Mouse (Mus musculus) spleen, adult 2 months (tissue): ENCODE measurements around the gene Gpr156.

Experiments
- CTCF ChIP-seq: fragments of 200-500 bp; IDR thresholded peaks from 2 replicates; pipeline ENCODE4 v1.5.1; 2011; ENCODE audit warnings: mild to moderate bottlenecking, inconsistent platforms; ENCODE audit not compliant: insufficient read depth, insufficient read length, insufficient replicate concordance; ENCODE audit errors: extremely low read depth
- POLR2A ChIP-seq: fragments of 200-500 bp; IDR thresholded peaks from 2 replicates; pipeline ENCODE4 v1.6.1; 2011; ENCODE audit warnings: low read depth, low read length, inconsistent platforms

GRCm38 (mm10) chr16:37929006-37929405 lies 12.7 kb downstream of the Gpr156 start:
- no peak for TF ChIP-seq POLR2A
- TF ChIP-seq CTCF, result no peak
